Mouse (Mus musculus) liver, embryonic 16.5 days (tissue): ENCODE data around the gene Aurka. TPM values are rescaled to one million over a fixed set of nuclear protein-coding genes. Genes with fewer than 3 reads are reported as not detected.

Experiments used
- ATAC-seq: fragments of 200-750 bp; cut with Nextera tagmentation; 2 replicates; pipeline ENCODE4 v1.8.0; 2017; ENCODE audit warnings: low read depth, mild to moderate bottlenecking, moderate number of reproducible peaks, moderate library complexity
- H3K27ac ChIP-seq: fragments of 300-500 bp; sonication (generic); 2 replicates; pipeline ENCODE4 v1.5.1; 2014; ENCODE audit warnings: mild to moderate bottlenecking, low read length
- H3K27me3 ChIP-seq: fragments of 300-500 bp; sonication (generic); 2 replicates; pipeline ENCODE4 v1.6.1; 2014; ENCODE audit warnings: low read depth, low read length, mixed read lengths; ENCODE audit not compliant: control insufficient read depth, insufficient read depth
- H3K36me3 ChIP-seq: fragments of 300-500 bp; sonication (generic); 2 replicates; pipeline ENCODE4 v1.6.1; 2014; ENCODE audit warnings: mild to moderate bottlenecking; ENCODE audit not compliant: control insufficient read depth, insufficient read depth
- H3K4me1 ChIP-seq: fragments of 300-500 bp; sonication (generic); 2 replicates; pipeline ENCODE4 v1.6.1; 2014; ENCODE audit warnings: low read depth, low read length, mixed read lengths; ENCODE audit not compliant: control insufficient read depth
- H3K4me2 ChIP-seq: fragments of 300-500 bp; sonication (generic); 2 replicates; pipeline ENCODE4 v1.6.1; 2014; ENCODE audit warnings: low read depth, low read length, mixed read lengths
- H3K4me3 ChIP-seq: fragments of 300-500 bp; sonication (generic); 2 replicates; pipeline ENCODE4 v1.5.1; 2014; ENCODE audit warnings: low read depth, mild to moderate bottlenecking, low read length
- H3K9ac ChIP-seq: fragments of 300-500 bp; sonication (generic); 2 replicates; pipeline ENCODE4 v1.6.1; 2014; ENCODE audit warnings: low read depth, low read length
- H3K9me3 ChIP-seq: fragments of 300-500 bp; sonication (generic); replicated peaks from 2 replicates; pipeline ENCODE4 v1.6.1; 2016; ENCODE audit warnings: low read length; ENCODE audit not compliant: control insufficient read depth
- WGBS: fragments of 180-500 bp; shearing (Covaris S2); extraction: QIAGEN DNeasy Blood & Tissue Kit; methylation state at CpG from one replicate; pipeline ENCODE4 v1.1.7; 2014; ENCODE audit not compliant: insufficient replicate concordance; 5-methylcytosine and 5-hydroxymethylcytosine counted together
- polyA plus RNA-seq: library from polyadenylated mRNA; unstranded; fragments of >200 nt; fragmentation: Nextera tagmentation; extraction: Ambion mirVana; gene quantifications from 2 replicates; pipeline ENCODE4 v1.2.1, GENCODE M21; 2015

The Aurka gene
- 118 and 130 TPM in 2 replicates for polyA plus RNA-seq

DNA sequence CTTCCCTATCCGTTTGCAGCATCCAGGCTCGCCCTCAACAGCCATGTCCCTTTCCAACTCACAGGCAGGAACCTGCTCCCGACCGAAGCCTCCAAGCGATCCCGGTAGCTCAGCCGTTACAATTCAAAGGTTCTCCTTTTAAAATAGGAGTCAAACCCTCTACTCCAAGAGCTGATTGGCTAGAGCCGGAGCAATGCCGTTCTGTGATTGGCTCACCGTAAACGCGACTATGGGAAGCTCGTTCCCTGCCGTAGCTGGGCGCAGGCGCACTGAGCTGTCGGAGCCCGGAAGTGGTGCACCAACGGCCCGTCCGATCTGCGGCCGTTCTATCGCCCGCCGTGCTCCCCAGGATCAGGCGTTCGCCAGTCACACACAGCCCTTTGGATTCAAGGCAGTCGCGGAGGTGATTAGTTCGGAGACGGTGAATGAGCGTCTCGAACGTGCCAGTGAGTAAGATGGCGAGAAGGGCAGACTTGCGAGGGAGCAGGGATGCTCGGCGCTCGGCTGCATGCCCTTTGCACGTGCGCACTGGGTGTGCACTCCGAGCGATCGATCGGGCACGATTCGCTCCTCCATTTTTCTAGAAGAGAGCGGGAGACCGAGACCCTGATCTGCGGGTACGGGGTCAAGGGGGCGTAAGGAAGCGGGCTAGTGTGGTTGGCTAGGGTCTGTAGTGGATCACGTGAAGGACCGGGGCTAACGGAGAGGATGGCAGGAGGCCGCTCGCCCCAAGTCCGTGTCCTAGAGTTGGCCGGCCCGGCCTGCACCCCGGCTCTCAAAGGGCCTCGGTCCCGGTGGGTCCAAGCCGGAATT, at the start of gene Aurka, which contains the start of gene Cstf1:
Gene Aurka (minus strand): TSS at position 125 of the 813 bp plus-strand sequence.
Gene Cstf1 (plus strand): TSS at position 271 of the 813 bp plus-strand sequence.
- Histone ChIP-seq H3K27me3 (no peaks in the 10 kb centered on the region), H3K4me2 (peak within 1 kb of the TSS; percentile 78), H3K4me3 (peak within 1 kb of the TSS; percentile 91), H3K36me3 (peaks cover 48% of the 10 kb centered on the region), H3K4me1 (peaks cover 35% of the 10 kb centered on the region), H3K27ac (peak within 1 kb of the TSS; percentile 84), H3K9ac (peak within 1 kb of the TSS; percentile 94), H3K9me3 (no peaks in the 10 kb centered on the region)
- WGBS = under 1% methylated on average over 66 of the region's 66 CpGs
- ATAC-seq = peak; percentile 98

DNA sequence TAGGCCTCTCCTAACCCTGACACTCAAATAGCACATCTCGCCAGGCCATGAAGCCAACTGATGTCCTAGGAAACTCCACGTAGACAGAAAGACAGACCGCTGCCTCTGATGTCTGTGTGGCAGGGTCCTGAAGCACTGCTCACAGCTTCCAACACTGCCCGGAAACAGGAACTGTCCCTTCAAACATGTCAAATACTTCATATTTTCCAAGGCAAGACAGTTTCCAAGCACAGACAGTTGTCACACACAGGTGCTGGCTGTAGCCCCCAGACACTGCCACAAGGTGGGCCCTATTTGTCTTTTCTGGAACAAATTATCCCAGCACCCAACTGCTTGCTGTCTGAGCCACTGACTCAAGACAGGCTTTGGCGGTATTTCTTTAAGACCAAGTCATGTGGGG, 47.9 kb upstream of the Aurka start:
- 70% methylated on average over 5 of the region's 5 CpGs for WGBS

DNA sequence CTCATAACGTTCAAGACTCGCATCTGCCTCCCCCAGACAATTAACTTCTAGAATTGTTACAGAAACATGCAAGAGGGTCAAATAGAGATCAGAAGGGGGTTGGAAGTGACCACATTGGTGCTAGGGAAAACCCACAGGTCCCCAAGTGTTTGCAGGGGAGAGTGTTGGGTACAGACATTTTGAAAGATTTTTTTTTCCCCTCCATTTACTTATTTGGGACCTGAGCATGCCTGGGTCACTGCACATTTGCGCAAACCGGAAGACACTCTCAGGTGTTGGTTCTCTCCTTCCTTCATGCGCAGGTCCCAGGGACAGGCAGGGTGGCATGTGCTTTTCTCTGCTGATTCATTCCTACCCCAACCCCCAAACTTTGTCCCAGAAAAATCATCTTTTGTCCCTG, 46.5 kb upstream of the Aurka start:
- no peak overlapping the region for H3K27ac ChIP-seq
- no peak for ATAC-seq
- 75% methylated on average over 5 of the region's 5 CpGs for WGBS
- peaks cover 4% of the 10 kb centered on the region for H3K4me1 ChIP-seq
- H3K4me3 ChIP-seq = no peak overlapping the region
- no peak overlapping the region for H3K4me2 ChIP-seq
- no peaks in the 10 kb centered on the region for H3K9me3 ChIP-seq
- H3K27me3 ChIP-seq = no peaks in the 10 kb centered on the region
- H3K36me3 ChIP-seq = no peaks in the 10 kb centered on the region
- no peak overlapping the region for H3K9ac ChIP-seq

More for the DNA sequence above, 47.9 kb upstream of the Aurka start:
- H3K27me3 ChIP-seq = no peaks in the 10 kb centered on the region
- no peaks in the 10 kb centered on the region for H3K9me3 ChIP-seq
- H3K4me1 ChIP-seq = peaks cover 4% of the 10 kb centered on the region; the same call in 1 of the 2 replicates
- H3K4me2 ChIP-seq = no peak overlapping the region
- H3K36me3 ChIP-seq = no peaks in the 10 kb centered on the region
- no peak overlapping the region for H3K4me3 ChIP-seq
- no peak for ATAC-seq
- no peak overlapping the region for H3K27ac ChIP-seq
- no peak overlapping the region for H3K9ac ChIP-seq

DNA sequence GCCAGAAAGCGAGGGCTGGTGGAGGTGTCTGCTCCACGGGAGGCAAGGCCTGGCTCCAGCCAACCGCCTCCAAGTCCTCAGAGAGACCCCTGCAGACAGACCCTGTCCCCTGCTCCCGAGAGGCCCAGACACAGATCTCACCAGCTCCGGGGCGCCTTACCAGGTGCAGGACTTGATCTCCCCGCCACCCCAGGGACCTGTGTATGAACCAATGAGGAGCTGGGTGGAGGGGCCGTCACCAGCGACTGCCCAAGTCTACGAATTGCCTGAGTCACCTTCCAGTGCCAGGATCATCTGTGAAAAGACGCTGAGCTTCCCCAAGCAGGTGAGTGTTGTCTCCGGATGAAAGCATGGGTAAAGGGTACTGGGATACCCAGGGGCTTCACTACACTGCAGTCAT, 45.9 kb upstream of the Aurka start:
- Histone ChIP-seq H3K27ac (no peak overlapping the region), H3K4me3 (no peak overlapping the region), H3K9me3 (no peaks in the 10 kb centered on the region), H3K4me2 (no peak overlapping the region), H3K4me1 (peaks cover 4% of the 10 kb centered on the region), H3K9ac (no peak overlapping the region), H3K36me3 (no peaks in the 10 kb centered on the region), H3K27me3 (no peaks in the 10 kb centered on the region)
- WGBS = 61% methylated on average over 12 of the region's 12 CpGs
- no peak for ATAC-seq

DNA sequence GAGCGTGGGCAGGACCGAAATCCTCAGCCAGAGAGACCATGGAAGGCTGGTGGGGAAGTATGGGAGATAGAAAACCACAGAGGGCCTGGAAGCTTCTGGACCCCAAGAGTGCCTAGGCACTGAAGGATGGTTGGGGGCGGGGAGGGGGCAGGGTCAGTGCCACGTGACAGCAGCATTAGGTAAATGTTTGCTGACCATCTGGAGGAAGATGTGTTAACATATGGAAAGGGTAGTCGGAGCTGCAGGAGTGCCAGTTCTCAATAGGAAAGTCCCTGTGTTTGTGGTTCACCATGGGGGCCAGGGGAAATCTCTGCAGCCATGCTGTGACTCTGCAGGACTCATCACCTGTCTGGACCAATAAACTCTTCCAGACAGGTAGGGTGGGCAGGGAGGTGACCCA, 43.6 kb upstream of the Aurka start:
- Histone ChIP-seq H3K4me3 (no peak overlapping the region), H3K4me2 (no peak overlapping the region), H3K27me3 (no peaks in the 10 kb centered on the region), H3K36me3 (no peaks in the 10 kb centered on the region), H3K9ac (no peak overlapping the region), H3K9me3 (no peaks in the 10 kb centered on the region), H3K4me1 (peaks cover 4% of the 10 kb centered on the region), H3K27ac (no peak overlapping the region)
- 41% methylated on average over 5 of the region's 5 CpGs for whole genome bisulfite sequencing
- ATAC-seq = no peak

DNA sequence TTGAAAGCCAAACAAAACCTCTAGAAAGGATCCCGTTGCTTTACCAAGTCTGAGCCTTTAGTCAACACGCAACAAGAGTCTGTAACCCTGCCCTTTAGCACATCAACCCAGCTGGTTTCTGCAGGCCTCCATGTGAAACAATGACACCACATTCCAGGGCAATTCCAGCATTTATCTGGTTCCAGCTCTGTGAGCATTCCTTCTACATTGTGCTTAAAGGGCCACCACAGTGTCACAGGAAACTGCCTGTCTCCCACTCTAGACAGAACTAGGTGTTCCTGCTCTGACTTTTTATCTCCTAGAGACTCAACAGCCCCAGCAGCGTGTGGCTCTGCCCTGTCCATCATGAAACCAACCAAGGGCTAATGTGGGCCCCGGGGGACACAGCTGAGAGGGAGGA, 42.9 kb upstream of the Aurka start:
- no peak overlapping the region for H3K27ac ChIP-seq
- H3K9me3 ChIP-seq = no peaks in the 10 kb centered on the region
- H3K4me2 ChIP-seq = no peak overlapping the region
- H3K9ac ChIP-seq = no peak overlapping the region
- no peak overlapping the region for H3K4me3 ChIP-seq
- WGBS = 27% methylated on average over 4 of the region's 4 CpGs
- H3K27me3 ChIP-seq = no peaks in the 10 kb centered on the region
- H3K4me1 ChIP-seq = peaks cover 4% of the 10 kb centered on the region
- no peaks in the 10 kb centered on the region for H3K36me3 ChIP-seq
- ATAC-seq = peak; percentile 54

DNA sequence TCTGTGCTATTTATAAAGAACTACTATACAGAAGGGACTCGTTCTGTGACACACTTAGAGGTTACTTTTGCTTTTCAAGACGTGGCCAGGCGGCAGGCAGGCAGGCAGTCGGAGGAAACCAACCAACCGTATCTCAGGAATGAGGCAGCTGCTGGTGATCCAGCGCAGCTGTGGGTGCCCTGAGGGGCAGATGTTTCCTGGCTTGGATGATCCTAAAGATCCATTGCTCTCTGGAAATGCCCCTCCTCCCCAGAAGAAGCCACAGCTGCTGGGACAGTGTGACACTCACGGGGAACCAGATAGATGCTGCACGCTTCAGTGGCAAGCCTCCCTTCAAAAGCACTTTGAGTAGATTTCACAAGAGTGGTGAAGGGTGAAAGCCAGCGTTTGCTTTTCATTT, 42.1 kb upstream of the Aurka start:
- Histone ChIP-seq H3K4me1 (peaks cover 4% of the 10 kb centered on the region), H3K4me2 (no peak overlapping the region), H3K9ac (no peak overlapping the region), H3K9me3 (no peaks in the 10 kb centered on the region), H3K36me3 (no peaks in the 10 kb centered on the region), H3K27me3 (no peaks in the 10 kb centered on the region), H3K4me3 (no peak overlapping the region), H3K27ac (no peak overlapping the region)
- 11% methylated on average over 9 of the region's 9 CpGs for WGBS
- peak; percentile 36; the same call in 1 of the 2 replicates for ATAC-seq

DNA sequence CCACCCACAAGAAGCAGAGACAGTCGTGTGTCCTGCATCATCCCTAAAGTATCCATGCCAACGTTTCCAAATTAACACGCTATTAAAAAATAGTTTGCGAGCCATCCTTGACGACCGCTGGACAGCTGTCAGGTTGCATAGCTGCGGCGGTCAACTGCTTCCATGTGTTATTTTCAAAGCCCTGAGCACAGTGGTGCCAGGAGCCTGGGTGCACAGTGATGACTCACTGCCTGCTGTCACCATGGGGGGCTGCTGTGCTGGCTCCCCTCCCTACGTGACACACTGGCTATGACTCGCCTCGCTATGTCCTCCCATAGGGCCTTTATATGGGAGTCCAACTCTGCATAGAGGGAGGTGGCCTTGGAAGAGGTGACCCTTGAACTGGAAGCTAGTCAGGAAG, 40.8 kb upstream of the Aurka start:
- no peaks in the 10 kb centered on the region for H3K27me3 ChIP-seq
- WGBS = 70% methylated on average over 11 of the region's 11 CpGs
- no peak overlapping the region for H3K27ac ChIP-seq
- peaks cover 4% of the 10 kb centered on the region for H3K4me1 ChIP-seq
- H3K4me3 ChIP-seq = no peak overlapping the region
- no peak overlapping the region for H3K9ac ChIP-seq
- no peak for ATAC-seq
- H3K36me3 ChIP-seq = no peaks in the 10 kb centered on the region
- no peaks in the 10 kb centered on the region for H3K9me3 ChIP-seq
- H3K4me2 ChIP-seq = no peak overlapping the region

DNA sequence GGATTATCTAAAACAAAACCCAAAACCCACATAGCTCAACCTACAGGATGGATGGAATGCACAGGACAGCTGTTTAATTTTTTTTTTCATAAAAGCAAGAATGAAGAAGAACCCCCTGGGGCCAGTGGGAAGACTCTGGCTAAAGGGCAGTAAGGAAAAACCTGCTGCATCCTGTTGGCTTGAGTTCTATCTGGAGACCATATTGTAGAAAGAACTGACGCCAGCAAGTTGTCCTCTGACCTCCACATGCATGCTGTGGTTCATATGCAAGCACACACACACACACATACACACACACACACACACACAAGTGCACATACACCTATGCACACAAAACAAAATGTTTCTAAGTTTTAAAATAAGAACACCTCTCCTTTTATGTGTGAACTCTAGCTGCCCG, 40.4 kb upstream of the Aurka start:
- Histone ChIP-seq H3K9me3 (no peaks in the 10 kb centered on the region), H3K4me3 (no peak overlapping the region), H3K36me3 (no peaks in the 10 kb centered on the region), H3K4me1 (peaks cover 4% of the 10 kb centered on the region), H3K4me2 (no peak overlapping the region), H3K9ac (no peak overlapping the region), H3K27ac (no peak overlapping the region), H3K27me3 (no peaks in the 10 kb centered on the region)
- ATAC-seq = no peak
- WGBS = 62% methylated on average over 2 of the region's 2 CpGs
